Mouse (Mus musculus) neural tube, postnatal 0 days (tissue): Measurements from ENCODE around the gene Garem2. TPM values are rescaled to one million over a fixed set of nuclear protein-coding genes. Genes with fewer than 3 reads are reported as not detected.

Experiments
- polyA plus RNA-seq: library from polyadenylated mRNA; unstranded; fragments of >200 nt; fragmentation: Nextera tagmentation; extraction: Ambion mirVana; gene quantifications from 2 replicates; pipeline ENCODE4 v1.2.1, GENCODE M21; 2015

Garem2 gene
- polyA plus RNA-seq = 13.2 and 14.0 TPM in 2 replicates

DNA sequence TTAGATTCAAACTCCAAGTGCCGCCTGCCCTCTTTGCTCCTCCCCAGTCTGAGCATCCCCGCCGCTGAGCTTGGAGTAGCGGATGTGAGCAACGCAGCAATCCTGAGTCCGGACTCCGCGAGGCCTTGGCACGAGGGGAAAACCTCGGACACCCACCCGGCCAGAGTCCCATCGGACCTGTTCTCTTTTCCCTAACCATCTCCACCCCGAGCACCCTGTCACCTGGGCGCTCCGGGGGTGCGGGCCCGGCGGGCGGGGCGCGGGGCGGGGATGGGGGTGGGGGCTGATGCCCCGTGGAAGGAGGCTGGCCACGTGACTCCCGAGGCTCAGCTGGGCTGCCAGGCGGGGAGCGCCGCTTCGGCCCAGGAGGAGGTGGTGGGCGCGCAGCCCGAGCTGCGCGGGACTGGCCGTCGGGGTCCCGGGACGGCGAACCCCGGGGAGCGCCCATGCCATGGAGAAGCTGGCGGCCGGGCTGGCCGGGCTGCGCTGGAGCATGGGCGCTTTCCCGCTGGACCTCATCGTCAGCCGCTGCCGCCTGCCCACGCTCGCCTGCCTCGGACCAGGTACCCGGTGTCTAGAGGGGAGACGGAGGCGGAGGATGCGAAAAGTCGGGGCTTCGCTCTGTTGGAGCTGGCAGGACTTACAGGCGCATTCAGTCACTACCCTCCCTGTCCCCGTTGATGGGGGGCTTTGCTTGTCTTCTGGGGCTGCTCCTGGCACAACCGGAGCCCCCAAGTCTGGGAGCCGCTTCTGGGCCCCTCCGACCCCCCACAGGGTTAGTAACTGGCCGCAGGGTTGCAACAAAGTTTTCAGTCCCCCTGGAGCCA is at the start of gene Garem2:
Gene Garem2 (plus strand): TSS at position 321 of the 827 bp plus-strand sequence.

DNA sequence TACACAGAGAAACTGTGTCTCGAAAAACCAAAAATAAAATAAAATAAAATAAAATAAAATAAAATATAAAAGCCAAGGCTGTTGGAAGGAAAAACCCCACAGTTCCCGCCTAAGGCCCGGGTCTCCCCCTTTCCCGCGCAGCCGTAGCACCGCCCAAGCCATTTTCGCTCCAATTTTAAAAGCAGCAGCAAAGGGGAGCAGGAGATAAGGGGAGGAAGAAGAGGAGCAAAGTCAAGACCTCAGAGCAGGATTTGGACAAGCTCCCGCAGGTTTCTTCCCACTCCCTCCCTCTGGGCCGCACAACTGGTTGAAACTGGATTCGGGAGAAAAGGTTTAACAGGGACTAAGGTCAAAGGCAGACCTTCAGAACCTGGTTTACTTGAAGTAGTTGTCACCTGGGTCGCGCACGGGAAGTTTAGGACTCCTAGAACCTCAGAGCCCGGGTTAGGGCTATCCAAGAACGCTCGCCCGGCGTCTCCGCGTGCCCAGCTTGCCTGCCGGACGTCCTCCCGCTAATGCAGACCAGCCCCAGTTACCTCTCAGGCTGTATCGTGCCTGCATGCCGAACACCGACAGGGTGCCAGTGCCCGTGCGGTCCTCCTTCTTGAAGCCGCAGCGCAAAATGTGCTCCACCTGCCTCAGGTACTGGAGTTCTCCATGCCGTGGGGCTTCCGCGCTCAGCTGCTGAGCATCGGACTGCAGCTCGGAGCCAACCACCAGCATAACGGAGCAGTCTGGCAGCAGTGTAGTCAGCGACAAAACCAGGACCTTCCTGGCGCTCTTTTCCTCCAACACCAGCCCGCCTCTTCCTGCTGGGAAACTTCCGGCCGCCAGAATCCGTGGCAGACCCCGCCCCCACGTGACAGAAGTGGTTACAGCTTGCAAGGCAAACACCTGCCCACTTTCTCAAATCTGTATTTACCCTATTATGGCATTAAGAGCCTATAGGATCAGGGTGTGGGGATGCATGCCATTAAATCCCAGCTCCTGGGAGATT is 31.8 kb upstream of the Garem2 start, which contains the start of gene Tyms:
Gene Tyms (minus strand): TSS at position 793 of the 997 bp plus-strand sequence.

DNA sequence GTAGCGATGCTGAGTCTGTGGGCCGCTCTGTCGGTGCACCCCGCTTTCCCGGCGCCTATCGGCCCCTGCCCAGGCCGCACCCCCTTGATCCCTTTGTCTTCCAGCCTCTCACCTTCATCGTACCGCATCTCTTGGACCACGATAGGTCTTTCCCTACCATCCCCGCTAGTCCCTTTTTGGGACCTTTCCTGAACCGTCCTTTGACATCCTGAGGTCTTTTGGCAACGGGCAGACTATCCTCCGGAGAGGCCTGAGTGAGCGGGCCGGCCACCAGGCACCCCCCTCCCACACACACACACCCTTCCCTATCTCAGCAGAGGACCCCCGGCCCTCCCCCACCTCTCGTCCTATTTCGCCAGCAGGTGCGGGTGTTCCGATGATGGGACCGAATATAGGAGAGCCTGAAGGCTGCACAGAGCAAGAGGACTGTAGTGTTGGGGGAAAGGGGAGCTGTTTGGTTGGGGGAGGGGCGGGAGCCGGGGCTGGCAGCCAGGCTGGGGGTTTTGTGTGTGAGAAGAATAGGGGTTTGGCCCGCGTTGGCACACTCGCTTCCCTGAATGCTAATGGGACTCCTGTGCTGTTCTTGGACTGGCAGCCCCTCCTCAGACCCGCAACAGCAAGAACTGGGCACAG is 823 bp downstream of the Garem2 start, which contains the start of gene 3110082J24Rik:
Gene 3110082J24Rik (minus strand): TSS at position 419 of the 633 bp plus-strand sequence.

GRCm38 (mm10) chr5:30154474-30155394 is 49.8 kb downstream of the Garem2 start, which contains the start of the genes Hadha and Hadhb:
Gene Hadha, minus strand, starts transcription at chr5:30155162.
Gene Hadhb, plus strand, starts transcription at chr5:30155248.

Other genes starting within 250 kb of the Garem2 start
- gene Il6, start 92.0 kb upstream of the Garem2 start, polyA plus RNA-seq = not detected in 2 replicates
- 21.3 and 24.9 TPM in 2 replicates for gene Tyms, start 31.5 kb upstream of the Garem2 start, polyA plus RNA-seq
- gene 3110082J24Rik, start 925 bp downstream of the Garem2 start, polyA plus RNA-seq = 5.1 and 5.9 TPM in 2 replicates
- gene Hadha, start 50.0 kb downstream of the Garem2 start, polyA plus RNA-seq = 72.0 and 74.5 TPM in 2 replicates
- gene Hadhb, start 50.1 kb downstream of the Garem2 start, polyA plus RNA-seq = 69.9 and 75.4 TPM in 2 replicates
- not detected in 2 replicates for gene Adgrf3, start 100.6 kb downstream of the Garem2 start, polyA plus RNA-seq
- gene Selenoi, start 127.4 kb downstream of the Garem2 start, polyA plus RNA-seq = 21.1 and 21.9 TPM in 2 replicates
- 4.1 and 4.8 TPM in 2 replicates for gene Drc1, start 176.2 kb downstream of the Garem2 start, polyA plus RNA-seq